Mouse (Mus musculus) brain, embryonic 14.5 days (tissue): ENCODE measurements around the gene Hist1h2aa.

ENCODE experiments used
- CTCF ChIP-seq: fragments of 200-500 bp; IDR thresholded peaks from 2 replicates; pipeline ENCODE4 v1.5.1; 2012; ENCODE audit warnings: inconsistent platforms, mild to moderate bottlenecking, moderate library complexity, borderline replicate concordance; ENCODE audit not compliant: insufficient read depth, insufficient read length; ENCODE audit errors: extremely low read depth
- POLR2A ChIP-seq: fragments of 200-500 bp; IDR thresholded peaks from 2 replicates; pipeline ENCODE4 v1.6.1; 2012; ENCODE audit warnings: mild to moderate bottlenecking, inconsistent platforms, borderline replicate concordance; ENCODE audit not compliant: poor library complexity, insufficient read depth, insufficient read length, severe bottlenecking; ENCODE audit errors: extremely low read depth

DNA sequence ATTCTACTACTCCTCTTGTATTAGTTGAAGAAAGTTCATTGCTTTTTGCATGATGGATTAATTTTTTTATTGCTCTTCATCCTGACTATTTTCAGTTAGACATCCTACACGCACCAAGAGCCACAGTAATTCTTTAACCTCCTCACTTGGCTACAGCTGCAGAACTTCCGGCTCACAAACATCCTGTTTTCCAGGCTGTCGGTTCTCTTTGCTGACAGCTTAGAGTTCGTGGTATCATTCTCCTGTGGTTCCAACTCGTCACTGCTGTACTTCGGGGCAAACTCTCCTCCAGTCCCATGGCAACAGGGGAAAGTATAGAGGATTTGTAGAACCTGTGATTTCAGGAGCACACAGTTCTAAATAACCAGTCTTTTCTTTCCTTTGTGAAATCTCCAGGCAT, 36.0 kb upstream of the Hist1h2aa start:
- TF ChIP-seq POLR2A (no peak), CTCF (no peak)
